ENCODE assay signal across 30 mouse cellular contexts in genomic region chr10:26018740-26019139, GRCm38 (mm10). TPM values are rescaled to one million over a fixed set of nuclear protein-coding genes. Genes with fewer than 3 reads are reported as not detected.
"Had no signal": no experiment of that assay in that cellular context is flagged by ENCODE, and none has a peak within 500 bp of the region (broad histone marks: within the 10 kb centered on the region; RNA-seq: fewer than 3 reads in every experiment).

No protein-coding gene starts in this region.

- H3K9me3 ChIP-seq: embryonic facial prominence, embryonic 10.5 days; embryonic facial prominence, embryonic 12.5 days; embryonic facial prominence, embryonic 13.5 days; embryonic facial prominence, embryonic 15.5 days; forebrain, embryonic 10.5 days; forebrain, embryonic 12.5 days; forebrain, embryonic 13.5 days; forebrain, embryonic 15.5 days had no signal

- H3K36me3 ChIP-seq: embryonic facial prominence, embryonic 10.5 days; embryonic facial prominence, embryonic 12.5 days; embryonic facial prominence, embryonic 13.5 days; embryonic facial prominence, embryonic 15.5 days; forebrain, embryonic 10.5 days; forebrain, embryonic 12.5 days; forebrain, embryonic 15.5 days had no signal

- H3K4me3 ChIP-seq: embryonic facial prominence, embryonic 10.5 days; embryonic facial prominence, embryonic 12.5 days; embryonic facial prominence, embryonic 13.5 days; embryonic facial prominence, embryonic 15.5 days; erythroblast, embryonic 14.5 days; forebrain, embryonic 10.5 days; forebrain, embryonic 12.5 days; forebrain, embryonic 13.5 days; forebrain, embryonic 15.5 days; gastrocnemius, adult 2 months had no signal

- H3K27me3 ChIP-seq: embryonic facial prominence, embryonic 12.5 days; embryonic facial prominence, embryonic 13.5 days; embryonic facial prominence, embryonic 15.5 days; forebrain, embryonic 12.5 days; forebrain, embryonic 13.5 days; forebrain, embryonic 15.5 days had no signal

- H3K27ac ChIP-seq: embryonic facial prominence, embryonic 10.5 days; embryonic facial prominence, embryonic 12.5 days; embryonic facial prominence, embryonic 13.5 days; embryonic facial prominence, embryonic 15.5 days; forebrain, embryonic 10.5 days; forebrain, embryonic 12.5 days; forebrain, embryonic 13.5 days; forebrain, embryonic 15.5 days; gastrocnemius, adult 2 months had no signal

- H3K4me2 ChIP-seq: embryonic facial prominence, embryonic 12.5 days; embryonic facial prominence, embryonic 13.5 days; embryonic facial prominence, embryonic 15.5 days; forebrain, embryonic 12.5 days; forebrain, embryonic 13.5 days; forebrain, embryonic 15.5 days had no signal

- H3K4me1 ChIP-seq: embryonic facial prominence, embryonic 10.5 days; embryonic facial prominence, embryonic 12.5 days; embryonic facial prominence, embryonic 13.5 days; embryonic facial prominence, embryonic 15.5 days; forebrain, embryonic 10.5 days; forebrain, embryonic 12.5 days; forebrain, embryonic 13.5 days; forebrain, embryonic 15.5 days had no signal

- ATAC-seq: forebrain, embryonic 13.5 days; forebrain, embryonic 14.5 days; forebrain, embryonic 15.5 days; forebrain, embryonic 16.5 days; forebrain, postnatal 0 days had no signal

- DNase-seq: cerebellum, adult 18-20 months; cerebellum, adult 2 months; cerebellum, adult 8-10 months; cerebellum, adult 9-10 months; cerebellum, adult 9-11 months; cerebellum, postnatal 10 days; cerebellum, postnatal 14 days; cerebellum, postnatal 25 days; cerebellum, postnatal 36 days; embryo, embryonic 11 days; forebrain, postnatal 0 days; gastrocnemius, adult 2 months; gastrocnemius, postnatal 10 days; gastrocnemius, postnatal 14 days; gastrocnemius, postnatal 25 days; gastrocnemius, postnatal 36 days; heart, adult 11 months had no signal

- H3K9ac ChIP-seq: embryonic facial prominence, embryonic 12.5 days; embryonic facial prominence, embryonic 13.5 days; embryonic facial prominence, embryonic 15.5 days; forebrain, embryonic 12.5 days; forebrain, embryonic 13.5 days; forebrain, embryonic 15.5 days; forebrain, postnatal 0 days had no signal

RNA-seq across cellular contexts. Expression of gene Gm9767, which starts 59.3 kb away (rescaled TPM):
- polyA plus RNA-seq: embryonic facial prominence, embryonic 10.5 days; embryonic facial prominence, embryonic 11.5 days; erythroblast, embryonic 14.5 days; gonadal fat pad, adult 2 months had no signal
